Mouse (Mus musculus): ENCODE measurements around the gene Msh5. TPM values are rescaled to one million over a fixed set of nuclear protein-coding genes. Genes with fewer than 3 reads are reported as not detected.
A peak's percentile ranks its signal among the peaks of the same experiment; 100 is the strongest.

The Msh5 gene
- total RNA-seq, 2 experiments from 2014 or later, result 0.62 to 0.82 TPM

- DNase-seq (ENCODE audit: extremely low spot score in 1 of 2, low spot score in 1 of 2), result no peak
Observed at GRCm38 (mm10) chr17:35070556-35071229, 24.1 kb upstream of the Msh5 start.

GRCm38 (mm10) chr17:35068213-35068914 is 21.8 kb upstream of the Msh5 start:
- no peak for DNase-seq (ENCODE audit: extremely low spot score in 1 of 2, low spot score in 1 of 2)

GRCm38 (mm10) chr17:35066084-35066483 is 19.5 kb upstream of the Msh5 start, which contains the start of gene Mpig6b:
Mpig6b (minus strand) TSS chr17:35066184.
- DNase-seq (ENCODE audit: extremely low spot score in 1 of 2, low spot score in 1 of 2), result no peak

GRCm38 (mm10) chr17:35064951-35065947 is 18.7 kb upstream of the Msh5 start, which contains the start of gene Ly6g6c:
Ly6g6c (plus strand) TSS chr17:35065388.
- DNase-seq (ENCODE audit: extremely low spot score in 1 of 2, low spot score in 1 of 2), result no peak

- no peak for DNase-seq (ENCODE audit: extremely low spot score in 1 of 2, low spot score in 1 of 2)
Observed at GRCm38 (mm10) chr17:35064378-35064877, 17.9 kb upstream of the Msh5 start.

- DNase-seq (ENCODE audit: extremely low spot score in 1 of 2, low spot score in 1 of 2), result no peak
Observed at GRCm38 (mm10) chr17:35063466-35063865, 16.9 kb upstream of the Msh5 start.

- no peak for DNase-seq (ENCODE audit: extremely low spot score in 1 of 2, low spot score in 1 of 2)
Observed at GRCm38 (mm10) chr17:35061299-35061698, 14.8 kb upstream of the Msh5 start.

GRCm38 (mm10) chr17:35060737-35061297 is 14.3 kb upstream of the Msh5 start:
- DNase-seq (ENCODE audit: extremely low spot score in 1 of 2, low spot score in 1 of 2), result no peak

- no peak for DNase-seq (ENCODE audit: extremely low spot score in 1 of 2, low spot score in 1 of 2)
Observed at GRCm38 (mm10) chr17:35060071-35060470, 13.5 kb upstream of the Msh5 start.

GRCm38 (mm10) chr17:35058911-35059892 is 12.7 kb upstream of the Msh5 start, which contains the start of gene Ddah2:
Ddah2 (plus strand) TSS chr17:35059035.
- DNase-seq (ENCODE audit: extremely low spot score in 1 of 2, low spot score in 1 of 2), result peak; percentile 58 to 74

- no peak for DNase-seq (ENCODE audit: extremely low spot score in 1 of 2, low spot score in 1 of 2)
Observed at GRCm38 (mm10) chr17:35058316-35058715, 11.8 kb upstream of the Msh5 start.

- DNase-seq (ENCODE audit: extremely low spot score in 1 of 2, low spot score in 1 of 2), result no peak
Observed at GRCm38 (mm10) chr17:35057090-35057489, 10.5 kb upstream of the Msh5 start.

GRCm38 (mm10) chr17:35055691-35056495 is 9.3 kb upstream of the Msh5 start:
- no peak for DNase-seq (ENCODE audit: extremely low spot score in 1 of 2, low spot score in 1 of 2)

- no peak for DNase-seq (ENCODE audit: extremely low spot score in 1 of 2, low spot score in 1 of 2)
Observed at GRCm38 (mm10) chr17:35052271-35052798, 5.8 kb upstream of the Msh5 start.

GRCm38 (mm10) chr17:35051156-35052086 is 4.9 kb upstream of the Msh5 start:
- no peak for DNase-seq (ENCODE audit: extremely low spot score in 1 of 2, low spot score in 1 of 2)

- no peak for DNase-seq (ENCODE audit: extremely low spot score in 1 of 2, low spot score in 1 of 2)
Observed at GRCm38 (mm10) chr17:35050126-35050750, 3.7 kb upstream of the Msh5 start.
